Mouse (Mus musculus) activated CD4-positive, CD25-positive, alpha-beta regulatory T cell, adult 4 months (primary cell): ENCODE data around the gene Lrrc23. TPM values are rescaled to one million over a fixed set of nuclear protein-coding genes. Genes with fewer than 3 reads are reported as not detected.
A peak's percentile ranks its signal among the peaks of the same experiment; 100 is the strongest.
"Not testable (repeated sequence)": the region's sequence is repeated elsewhere in the genome, so short reads cannot be mapped to it uniquely, and the experiment has no call there.

Experiments used
- ATAC-seq: one replicate; pipeline ENCODE4 v1.8.0; 2017
- polyA plus RNA-seq, 2 experiments: library from polyadenylated mRNA; unstranded; fragments of 100-300 nt; shearing (Covaris generic); gene quantifications; one replicate each; pipeline ENCODE4 v1.2.1; 2017

Lrrc23 gene
- polyA plus RNA-seq, 2 experiments from 2014 or later: 0.61 to 0.73 TPM

DNA sequence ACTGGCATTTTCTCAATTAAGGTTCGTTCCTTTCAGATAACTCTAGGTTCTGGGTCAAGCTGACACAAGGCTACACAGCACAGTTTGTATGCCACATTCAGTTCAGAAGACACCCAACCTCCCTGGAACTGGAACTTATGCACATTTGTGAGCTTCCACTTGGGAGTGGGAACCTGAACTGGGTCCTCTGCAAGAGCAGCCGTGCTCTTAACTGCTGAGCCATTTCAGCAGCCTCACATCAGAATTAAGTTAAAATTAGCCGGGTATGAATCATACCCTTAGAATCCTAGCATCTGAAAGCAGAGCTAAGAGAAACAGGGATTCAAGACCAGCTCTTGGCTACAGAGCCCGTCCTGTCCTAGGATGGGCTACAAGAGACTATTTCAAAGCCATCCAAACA is 27.8 kb upstream of the Lrrc23 start:
- no peak for ATAC-seq

DNA sequence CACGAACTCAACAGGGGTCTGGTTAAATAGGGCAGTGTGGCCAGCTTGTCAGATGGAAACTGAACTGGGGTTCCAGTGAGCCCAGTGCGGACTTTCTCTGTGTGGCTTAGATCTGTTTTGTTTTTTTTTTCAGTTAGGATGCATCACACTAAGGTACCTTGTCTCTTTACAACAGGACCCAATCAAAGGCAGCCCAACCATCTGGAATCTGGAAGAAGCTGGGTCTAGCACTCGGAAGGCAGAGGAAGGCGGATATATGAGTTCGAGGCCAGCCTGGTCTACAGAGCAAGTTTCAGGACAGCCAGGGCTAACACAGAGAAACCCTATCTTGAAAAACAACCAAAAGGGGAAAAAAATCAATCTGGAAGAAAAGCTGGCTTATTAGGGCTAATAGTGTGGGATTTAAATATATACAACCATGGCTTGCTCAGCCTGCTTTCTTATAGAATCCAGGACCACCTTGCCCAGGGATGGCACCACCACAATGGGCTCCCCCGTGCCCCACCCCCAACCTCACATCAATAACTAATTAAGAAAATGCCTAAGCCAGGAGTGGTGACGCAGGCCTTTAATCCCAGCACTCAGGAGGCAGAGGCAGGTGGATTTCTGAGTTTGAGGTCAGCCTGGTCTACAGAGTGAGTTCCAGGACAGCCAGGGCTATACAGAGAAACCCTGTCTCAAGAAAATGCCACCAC is 27.1 kb upstream of the Lrrc23 start:
- ATAC-seq: no peak

DNA sequence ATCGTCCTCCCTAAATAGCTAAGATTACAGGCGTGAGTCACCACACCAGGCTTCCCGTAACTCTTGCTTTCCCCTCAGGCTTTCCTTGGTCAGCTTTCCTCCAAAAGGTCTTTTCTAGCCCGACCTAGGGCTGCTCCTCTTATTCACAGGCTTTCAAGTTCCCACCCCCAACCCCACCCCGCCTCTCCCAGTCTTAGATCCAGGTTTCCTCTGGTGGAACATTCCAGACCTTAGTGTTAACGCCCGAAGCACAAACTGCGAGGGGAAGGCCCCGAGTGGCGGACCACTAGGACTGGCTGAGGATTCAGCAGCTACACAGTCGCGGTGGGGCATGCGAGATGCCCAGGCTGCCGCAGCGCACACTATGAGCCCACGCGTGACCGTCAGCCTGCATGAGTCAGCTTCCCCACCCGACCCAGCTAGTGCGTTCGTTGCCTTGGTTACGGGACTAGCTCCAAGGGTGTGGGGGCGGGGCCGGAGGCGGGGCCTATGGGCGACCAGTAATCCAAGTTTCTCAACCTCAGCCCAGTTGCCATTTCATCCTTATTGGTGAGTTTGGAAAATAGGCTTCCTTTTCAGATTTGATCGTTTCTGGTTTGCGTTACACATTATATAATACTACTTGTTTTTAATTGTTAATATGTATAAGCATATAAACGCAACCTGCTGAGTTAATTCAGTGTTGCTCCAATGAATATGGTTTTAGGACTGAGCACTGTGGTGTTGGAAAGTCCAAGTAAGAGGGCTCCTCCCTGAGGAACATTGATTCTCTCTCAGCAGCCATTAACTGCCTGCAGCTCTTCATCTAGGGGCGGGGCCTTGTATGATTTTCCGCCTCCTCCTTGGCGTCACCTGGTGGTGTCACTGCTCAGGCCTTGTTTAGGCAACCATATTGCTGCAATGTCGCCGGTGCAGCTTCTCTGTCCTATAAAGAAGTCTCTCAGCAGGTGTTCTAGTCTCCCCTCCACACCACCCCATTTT is 26.1 kb upstream of the Lrrc23 start:
- ATAC-seq: peak; percentile 75

DNA sequence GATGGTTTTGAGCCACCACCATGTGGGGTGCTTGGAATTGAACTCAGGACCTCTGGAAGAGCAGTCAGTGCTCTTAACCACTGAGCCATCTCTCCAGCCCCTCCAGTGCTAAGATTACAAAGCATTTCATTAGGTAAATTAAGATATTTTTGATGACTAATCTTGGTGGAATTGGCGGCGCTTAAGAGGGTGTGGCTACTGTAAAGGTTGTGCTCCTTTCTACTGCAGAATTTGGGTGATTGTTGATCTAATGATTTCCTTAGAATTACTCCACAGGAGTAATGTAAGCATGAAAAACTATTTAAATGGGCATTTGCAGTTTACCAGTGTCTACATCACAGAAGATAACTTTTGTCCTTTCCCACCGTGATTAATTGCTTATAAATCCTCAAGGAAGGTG is 24.8 kb upstream of the Lrrc23 start:
- ATAC-seq: no peak

DNA sequence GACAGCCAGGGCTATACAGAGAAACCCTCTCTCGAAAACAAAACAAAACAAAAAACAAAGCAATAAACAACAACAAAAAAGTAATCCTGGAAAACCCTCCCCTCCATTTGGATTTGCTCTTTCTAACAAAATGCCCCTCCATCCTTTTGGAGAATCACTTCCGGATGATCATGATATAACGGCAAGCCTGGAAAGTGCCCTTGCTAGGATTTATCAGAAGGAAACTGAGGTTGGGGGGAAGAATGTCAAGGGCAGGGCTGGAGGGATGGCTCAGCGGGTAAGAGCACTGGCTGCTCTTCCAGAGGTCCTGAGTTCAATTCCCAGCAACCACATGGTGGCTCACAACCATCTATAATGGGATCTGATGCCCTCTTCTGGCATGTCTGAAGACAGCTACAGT is 24.2 kb upstream of the Lrrc23 start:
- ATAC-seq: not testable (repeated sequence)

DNA sequence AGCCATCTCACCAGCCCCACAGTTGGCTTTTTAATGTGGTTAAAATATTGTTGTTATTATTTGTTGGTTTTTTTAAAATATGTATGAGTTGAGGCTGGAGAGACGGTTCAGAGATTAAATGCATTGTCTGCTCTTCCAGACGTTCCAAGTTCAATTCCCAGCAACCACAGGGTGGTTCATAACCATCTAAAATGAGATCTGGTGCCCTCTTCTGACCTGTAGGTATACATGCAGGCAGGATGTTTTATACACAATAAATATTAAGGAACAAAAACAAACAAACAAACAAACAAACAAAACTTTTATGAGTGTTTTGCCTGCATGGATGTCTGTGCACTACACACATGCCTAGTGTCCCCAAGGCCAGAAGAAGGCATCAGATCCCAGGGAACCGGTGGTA is 23.5 kb upstream of the Lrrc23 start:
- no peak for ATAC-seq

DNA sequence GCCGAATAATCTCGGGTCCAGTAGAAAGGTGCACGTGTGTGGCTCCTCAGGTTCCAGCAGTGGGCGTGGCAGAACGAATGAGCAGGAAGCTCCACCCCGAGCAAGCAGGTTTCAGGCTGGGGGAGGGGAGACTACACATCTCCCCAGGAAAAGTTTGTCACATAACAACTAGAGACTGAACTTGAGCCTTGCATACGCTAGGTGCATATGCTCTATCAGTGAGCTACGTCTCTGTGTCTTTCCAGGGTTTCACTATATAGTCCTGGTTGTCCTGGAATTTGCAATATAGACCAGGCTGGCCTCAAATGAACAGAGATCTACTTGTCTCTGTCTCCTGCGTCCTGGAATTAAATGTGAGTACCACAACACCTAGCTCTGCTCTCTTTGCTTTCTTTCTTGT is 22.9 kb upstream of the Lrrc23 start:
- not testable (repeated sequence) for ATAC-seq

DNA sequence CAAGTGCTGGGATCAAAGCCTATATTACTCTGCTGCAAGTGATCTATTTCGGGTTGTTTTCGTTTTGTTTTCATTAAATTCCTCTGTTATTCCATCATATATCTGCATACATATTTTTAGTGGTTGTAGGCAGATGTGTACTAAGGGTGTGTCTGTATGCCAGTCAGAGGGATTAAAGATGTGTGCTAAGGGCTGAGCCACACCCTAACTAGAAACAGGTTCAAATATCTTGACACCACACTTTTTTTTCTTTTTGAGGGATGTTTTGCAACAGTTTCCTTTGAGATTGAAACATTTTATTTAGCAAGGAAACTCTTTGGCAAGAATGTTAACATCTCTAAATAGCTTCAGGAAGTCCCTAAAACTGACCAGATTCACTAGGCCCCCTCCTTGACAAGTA is 16.7 kb upstream of the Lrrc23 start:
- no peak for ATAC-seq

DNA sequence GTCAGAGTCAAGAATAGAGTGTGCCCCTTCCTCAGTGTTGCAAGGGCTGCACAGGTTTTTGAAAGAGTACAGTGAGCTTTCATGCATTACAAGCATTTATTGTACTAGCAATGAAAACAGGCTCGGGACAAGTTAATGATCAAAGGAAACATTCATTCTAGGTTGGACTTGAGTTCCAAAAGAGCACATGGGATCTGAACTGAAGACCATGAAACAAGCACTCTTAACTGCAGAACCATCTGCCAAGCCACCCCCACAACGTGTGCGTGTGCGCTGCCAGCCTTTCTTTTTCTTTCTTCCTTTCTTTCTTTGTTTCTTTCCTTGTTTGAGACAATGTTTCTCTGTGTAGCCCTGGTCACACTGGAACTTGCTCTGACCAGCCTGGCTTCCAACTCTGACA is 16.3 kb upstream of the Lrrc23 start:
- ATAC-seq: no peak

DNA sequence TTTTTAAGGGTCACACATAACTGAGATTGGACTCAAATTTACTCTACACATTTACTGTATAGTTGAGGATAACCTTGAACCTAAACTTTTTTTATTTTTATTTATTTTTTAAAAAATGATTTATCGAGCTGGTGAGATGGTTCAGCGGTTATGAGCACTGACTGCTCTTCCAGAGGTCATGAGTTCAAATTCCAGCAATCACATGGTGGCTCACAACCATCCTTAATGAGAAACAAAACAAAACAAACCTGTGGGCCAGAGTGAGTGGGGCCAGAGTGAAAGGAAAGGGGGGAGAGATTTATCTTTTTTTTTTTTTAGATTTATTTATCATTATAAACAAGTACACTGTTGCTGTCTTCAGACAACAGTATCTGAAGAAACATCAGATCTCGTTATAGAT is 12.4 kb upstream of the Lrrc23 start:
- ATAC-seq: no peak

DNA sequence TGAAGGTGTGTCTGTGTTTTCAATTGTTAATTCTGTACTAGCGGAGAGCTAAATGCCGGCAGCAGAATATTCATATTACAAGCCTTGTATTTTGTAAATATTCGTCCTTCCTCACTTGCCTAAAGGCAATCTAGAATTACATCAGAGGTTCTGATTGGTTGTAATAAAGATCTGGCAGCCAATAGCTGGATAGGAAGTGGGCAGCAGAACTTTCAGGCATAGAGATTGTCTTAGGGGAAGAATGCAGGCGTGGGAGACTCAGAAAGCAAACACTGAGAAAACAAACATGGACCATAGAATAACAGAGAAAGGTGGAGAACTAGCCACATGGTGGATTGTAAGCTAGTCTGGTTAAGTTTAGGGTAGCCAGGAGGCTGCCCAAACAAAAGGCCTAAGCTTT is 10.6 kb upstream of the Lrrc23 start:
- ATAC-seq: no peak

DNA sequence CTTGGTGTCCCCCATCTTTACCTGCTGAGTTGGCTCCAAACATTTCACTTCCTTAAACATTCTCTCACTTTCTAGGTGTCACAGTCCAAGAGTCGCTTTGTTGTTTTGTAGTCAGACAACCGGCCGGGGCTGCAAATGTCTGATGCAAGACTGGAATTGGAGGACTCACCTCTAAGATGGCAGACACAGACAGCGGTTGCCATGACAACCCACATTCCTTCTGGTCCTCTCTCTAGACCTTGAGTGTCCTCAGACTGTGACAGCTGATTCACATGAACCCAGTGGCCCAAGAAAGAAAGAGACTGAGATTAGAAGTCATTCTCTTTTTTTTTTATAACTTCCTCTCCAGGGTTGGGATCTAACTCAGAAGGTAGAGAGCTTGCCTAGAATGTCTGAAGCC is 10.0 kb upstream of the Lrrc23 start:
- ATAC-seq: no peak

DNA sequence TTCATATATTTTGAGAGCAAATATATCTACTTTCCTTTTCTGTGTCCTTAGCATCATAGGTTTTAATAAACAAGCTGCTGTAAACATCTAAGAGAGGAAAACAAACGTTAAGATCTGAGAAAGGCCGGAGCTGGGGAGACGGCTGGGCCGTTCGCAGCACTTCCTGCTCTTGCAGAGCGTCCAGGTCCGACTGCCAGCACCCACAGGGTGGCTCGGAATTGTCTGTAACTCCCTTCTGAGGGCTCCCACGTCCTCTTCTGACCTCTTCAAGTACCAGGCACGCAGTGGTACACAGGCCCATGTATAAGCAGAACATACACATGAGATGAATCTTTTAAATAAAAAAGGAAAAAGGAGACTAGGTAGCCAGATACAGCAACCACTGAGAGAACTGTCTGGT is 8.2 kb upstream of the Lrrc23 start:
- ATAC-seq: no peak

DNA sequence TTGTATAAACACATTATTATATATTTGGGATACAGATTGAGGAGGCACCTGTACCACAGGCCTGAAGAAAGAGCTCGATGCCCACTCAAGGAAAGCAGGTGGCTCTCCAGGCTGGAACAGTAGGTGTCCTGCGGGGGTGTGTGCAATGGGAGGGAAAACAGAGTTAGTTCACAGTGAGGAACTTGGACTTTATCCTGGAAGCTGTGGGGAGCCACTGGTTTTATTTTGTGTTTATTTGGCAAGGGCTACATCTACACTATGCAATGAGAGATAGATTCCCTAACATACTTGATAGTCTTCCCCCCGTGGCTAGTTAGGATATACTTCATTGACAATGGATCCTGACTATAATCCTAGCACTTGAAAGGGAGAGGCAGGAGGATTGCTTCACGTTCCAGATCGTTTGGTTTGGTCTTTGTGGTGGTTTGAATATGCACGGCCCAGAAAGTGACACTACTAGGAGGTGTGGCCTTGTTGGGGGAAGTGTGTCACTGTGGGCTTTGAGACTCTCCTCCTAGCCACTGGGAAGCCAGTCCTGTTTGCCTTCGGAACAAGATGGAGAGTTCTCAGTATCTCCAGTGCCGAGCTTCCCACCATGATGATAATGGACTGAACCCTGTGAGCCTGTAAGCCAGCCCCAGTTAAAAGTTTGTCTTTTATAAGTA is 7.4 kb upstream of the Lrrc23 start:
- no peak for ATAC-seq

DNA sequence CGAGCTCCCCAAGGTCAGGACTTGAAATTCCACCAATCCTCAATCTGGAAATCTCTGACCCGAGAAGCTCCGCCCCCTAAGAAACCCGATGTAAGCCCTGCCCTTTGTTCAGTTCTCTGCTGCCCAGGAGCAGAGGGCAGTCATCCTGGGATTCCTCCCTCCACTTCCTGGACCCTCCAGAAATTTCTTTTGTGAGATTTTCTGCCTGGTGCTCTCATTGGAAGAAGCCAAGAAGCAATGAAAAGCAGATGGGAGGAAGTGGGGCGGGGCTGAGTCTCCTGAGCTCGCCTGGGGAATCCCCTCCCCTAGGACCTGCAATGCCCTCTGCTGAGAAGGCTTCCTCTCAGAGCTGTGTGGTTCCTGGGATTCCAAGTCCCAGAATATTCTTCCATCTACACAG is 2.9 kb upstream of the Lrrc23 start:
- peak; percentile 63 for ATAC-seq

DNA sequence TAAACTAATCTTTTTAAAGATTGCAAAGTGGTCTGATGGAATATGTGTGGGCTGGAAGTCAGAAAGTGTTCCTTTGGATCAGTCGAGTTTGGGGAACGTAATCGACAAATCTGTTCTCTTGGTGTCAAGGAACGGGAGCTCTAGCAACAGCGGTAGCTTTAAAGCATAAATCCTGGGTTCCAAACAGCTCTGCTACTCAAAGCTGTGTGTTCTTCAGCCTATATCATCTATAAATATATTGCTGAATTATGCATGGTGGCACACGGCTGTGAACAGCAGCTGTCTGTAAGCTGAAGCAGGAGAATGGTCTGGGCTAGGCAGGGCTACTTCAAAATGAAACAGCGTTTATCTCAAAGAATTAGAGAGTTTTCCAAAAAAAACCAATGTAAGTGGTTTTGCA is 1.4 kb upstream of the Lrrc23 start:
- ATAC-seq: no peak

DNA sequence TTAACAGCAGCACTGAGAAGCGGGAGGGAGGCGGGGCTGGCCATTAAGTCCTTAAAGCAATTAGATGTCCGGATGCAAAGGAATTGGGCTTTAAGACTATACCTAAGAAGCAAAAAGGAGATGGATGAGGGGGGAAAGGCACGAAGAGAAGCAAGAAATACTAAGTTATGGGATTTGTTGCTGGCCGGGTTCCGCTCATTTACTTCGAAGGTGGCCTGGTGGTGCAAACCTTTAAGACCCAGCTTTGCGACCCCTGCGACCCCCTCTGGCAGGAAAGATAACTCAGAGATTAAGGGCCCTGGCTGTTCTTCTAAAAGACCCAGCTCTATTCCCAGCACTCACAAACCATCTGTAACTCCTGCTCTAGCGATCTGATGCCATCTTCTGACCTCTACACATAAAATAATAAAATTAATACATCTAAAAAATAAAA is 473 bp upstream of the Lrrc23 start:
- peak; percentile 23 for ATAC-seq

DNA sequence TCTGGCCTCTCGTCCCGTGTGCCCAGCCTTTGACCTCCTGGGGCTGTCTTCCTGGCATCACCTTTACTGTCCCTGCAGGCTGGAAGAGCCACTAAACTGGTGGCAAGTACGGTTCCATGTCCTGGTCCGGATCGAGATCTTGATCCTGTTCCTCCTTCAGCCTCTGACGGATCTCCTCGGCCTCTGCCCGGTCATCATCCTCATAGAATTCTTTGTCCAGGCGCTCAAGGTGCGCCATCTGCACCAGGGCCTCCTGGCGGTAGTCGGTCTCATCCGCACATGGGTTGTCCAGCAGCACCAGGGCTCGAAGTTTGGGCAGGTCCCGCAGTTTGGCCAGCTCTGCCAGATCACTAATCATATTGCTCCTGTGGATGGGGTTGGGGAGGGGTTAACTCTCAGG is 9.0 kb downstream of the Lrrc23 start:
- no peak for ATAC-seq

DNA sequence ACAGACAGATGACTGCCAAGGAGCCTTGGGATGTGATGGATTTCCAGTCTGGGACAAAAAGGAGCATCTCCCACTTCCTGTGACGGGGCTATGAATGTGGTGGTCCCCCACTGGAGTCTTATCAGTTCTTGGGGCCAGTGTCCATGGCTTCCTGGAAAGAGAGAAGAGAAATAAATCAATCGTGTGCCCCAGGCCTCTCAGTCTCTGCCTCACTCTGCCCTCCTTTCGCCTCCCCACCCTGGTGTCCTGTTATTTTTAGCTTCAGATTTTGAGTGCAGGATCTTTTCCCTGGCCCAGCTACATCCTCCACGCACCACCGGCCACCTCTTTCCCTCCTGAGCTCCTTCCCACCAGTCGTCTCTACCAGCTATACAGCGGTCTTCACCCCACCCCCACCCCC is 9.5 kb downstream of the Lrrc23 start:
- no peak for ATAC-seq

DNA sequence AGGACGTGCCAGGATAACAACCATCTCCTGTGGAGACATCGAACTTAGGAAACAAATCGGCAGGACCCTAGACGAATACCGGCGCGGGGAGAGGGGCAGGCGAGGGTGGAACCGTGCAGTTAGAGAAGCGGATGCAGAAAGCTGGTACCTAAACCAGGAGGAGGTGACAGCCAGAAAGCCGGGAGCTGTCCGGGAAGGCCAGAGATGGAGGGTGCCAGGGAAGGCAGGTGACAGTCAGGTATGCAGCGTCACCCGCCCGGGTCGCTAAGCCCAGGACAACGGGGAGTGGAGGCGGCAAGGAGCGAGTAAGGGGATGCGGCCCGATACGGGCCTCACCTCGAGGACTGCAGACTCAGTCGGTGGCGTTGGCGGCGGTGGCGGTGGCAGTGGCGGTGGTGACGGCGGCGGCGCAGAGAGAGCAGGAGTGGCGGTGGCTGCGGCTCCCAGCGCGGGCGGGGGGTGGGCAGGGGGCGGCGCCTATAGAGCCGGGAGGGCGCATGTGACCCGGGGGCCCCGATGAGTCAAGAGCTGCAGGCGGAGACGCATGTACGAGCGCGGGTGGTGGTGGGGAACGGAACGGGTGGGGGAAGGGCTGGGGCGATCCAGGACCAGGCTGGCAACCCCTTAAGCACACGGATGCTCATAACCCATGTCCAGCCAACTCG is 10.3 kb downstream of the Lrrc23 start, which contains the start of gene Eno2:
Gene Eno2 (minus strand): TSS at position 573 of the 665 bp plus-strand sequence.
- ATAC-seq: peak; percentile 60

DNA sequence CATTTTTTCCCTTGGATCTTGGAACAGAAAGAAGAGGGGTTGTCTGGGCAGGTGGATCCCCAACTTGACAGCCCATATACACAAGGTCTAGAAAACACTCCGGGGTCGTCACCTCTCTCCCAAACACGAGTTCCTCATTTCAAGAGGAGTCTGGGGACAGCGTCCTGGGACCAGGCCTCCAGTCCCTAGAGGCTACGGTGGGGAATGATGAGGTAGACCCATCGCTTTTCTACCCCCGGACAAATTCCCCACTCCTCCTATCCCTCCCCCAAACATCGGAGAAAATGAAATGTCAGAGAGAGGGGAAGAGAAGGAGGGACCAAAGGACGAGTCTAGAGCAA is 10.9 kb downstream of the Lrrc23 start:
- ATAC-seq: peak; percentile 12

DNA sequence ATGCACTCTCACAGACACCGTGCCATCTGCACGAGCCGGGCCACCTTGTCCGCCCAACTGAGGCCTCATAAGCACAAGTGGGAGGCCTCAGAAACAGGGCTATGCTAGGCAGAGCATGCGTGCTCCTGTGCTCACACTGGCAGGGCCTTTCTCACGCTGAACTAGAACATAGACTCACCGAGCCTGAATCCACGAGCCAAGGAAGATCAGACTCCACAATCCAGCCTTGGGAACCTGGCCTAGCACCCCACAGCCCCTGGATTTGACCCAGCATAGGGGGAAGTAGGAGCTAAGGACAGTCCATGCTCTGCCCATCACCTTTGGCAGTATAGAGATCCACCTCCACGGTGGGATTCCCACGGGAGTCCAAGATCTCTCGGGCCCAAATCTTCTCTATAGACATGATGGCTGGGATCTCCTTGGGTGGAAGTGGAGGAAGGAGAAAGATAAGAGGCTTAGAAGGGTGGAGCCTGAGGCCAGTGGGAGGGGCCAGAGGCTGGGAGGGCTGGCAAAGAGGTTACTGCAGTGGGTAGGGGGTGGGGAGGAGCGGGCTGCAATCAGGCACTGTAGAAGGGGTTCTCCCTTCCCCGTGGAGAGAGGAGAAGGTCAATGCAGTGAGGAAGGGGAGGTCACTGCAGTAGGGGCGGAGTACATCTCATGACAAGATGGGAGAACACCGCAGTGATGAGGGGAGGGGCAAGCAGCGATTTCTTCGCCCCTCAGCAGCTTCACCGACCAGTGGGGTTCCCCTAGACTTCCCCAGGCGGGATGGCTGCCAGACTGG is 11.4 kb downstream of the Lrrc23 start:
- ATAC-seq: peak; percentile 11
